Mouse (Mus musculus) bone marrow, adult 2 months (tissue): ENCODE results near the gene Ypel3.

Experiments used
- CTCF ChIP-seq: fragments of 200-500 bp; IDR thresholded peaks from 2 replicates; pipeline ENCODE4 v1.5.1; 2011; ENCODE audit warnings: low read length, control low read depth; ENCODE audit not compliant: control insufficient read depth, insufficient read depth
- POLR2A ChIP-seq: fragments of 200-500 bp; IDR thresholded peaks from 2 replicates; pipeline ENCODE4 v1.6.1; 2011; ENCODE audit warnings: low read depth, mild to moderate bottlenecking, control low read depth, low read length, borderline replicate concordance; ENCODE audit not compliant: control insufficient read depth

- TF ChIP-seq CTCF (no peak), POLR2A (no peak)
These were observed 3.4 kb upstream of the Ypel3 start for GRCm38 (mm10) chr7:126773351-126773750.
